Mouse (Mus musculus) erythroblast, adult 5-6 weeks (primary cell): ENCODE results near the gene Nfe2l1. TPM values are rescaled to one million over a fixed set of nuclear protein-coding genes. Genes with fewer than 3 reads are reported as not detected.

ENCODE experiments used
- ATAC-seq: replicated peaks from 2 replicates; pipeline ENCODE4 v1.8.0; 2016; ENCODE audit warnings: moderate number of reproducible peaks, mild to moderate bottlenecking, moderate TSS enrichment, inconsistent platforms; ENCODE audit not compliant: poor library complexity, low FRiP score, severe bottlenecking
- total RNA-seq, 2 experiments: library from RNA; stranded (forward) in 1 of 2; stranded (reverse) in 1 of 2; fragments of 150-400 nt in 1 of 2; fragments of 200-764, 138-1000 nt in 1 of 2; gene quantifications; 2 replicates each; pipeline versions ENCODE4 v1.2.3 to v1.2.4; 2015 to 2017; ENCODE audit warnings: low replicate concordance in 2 of 2

The Nfe2l1 gene
- total RNA-seq (2015; ENCODE audit: low replicate concordance) (27.0 and 27.1 TPM in 2 replicates), total RNA-seq (2017; ENCODE audit: low replicate concordance) (26.5 and 32.5 TPM in 2 replicates)

- peak; percentile 92 for ATAC-seq
Observed at GRCm38 (mm10) chr11:96829813-96830538, at the start of gene Nfe2l1. Gene Nfe2l1, minus strand, starts transcription at chr11:96829968.

GRCm38 (mm10) chr11:96879359-96879758, 49.6 kb upstream of the Nfe2l1 start:
- ATAC-seq = no peak

GRCm38 (mm10) chr11:96878715-96879114, 48.9 kb upstream of the Nfe2l1 start:
- no peak for ATAC-seq

GRCm38 (mm10) chr11:96877071-96877470, 47.3 kb upstream of the Nfe2l1 start:
- ATAC-seq = no peak

GRCm38 (mm10) chr11:96876300-96877040, 46.7 kb upstream of the Nfe2l1 start:
- ATAC-seq = no peak

- ATAC-seq = no peak
Observed at GRCm38 (mm10) chr11:96875745-96876144, 46.0 kb upstream of the Nfe2l1 start.

GRCm38 (mm10) chr11:96875270-96875669, 45.5 kb upstream of the Nfe2l1 start:
- ATAC-seq = no peak

- ATAC-seq = no peak
Observed at GRCm38 (mm10) chr11:96873601-96874140, 43.9 kb upstream of the Nfe2l1 start.

- ATAC-seq = no peak
Observed at GRCm38 (mm10) chr11:96872441-96873379, 42.9 kb upstream of the Nfe2l1 start.

- ATAC-seq = peak; percentile 72
Observed at GRCm38 (mm10) chr11:96867149-96867548, 37.4 kb upstream of the Nfe2l1 start.

GRCm38 (mm10) chr11:96863206-96863995, 33.6 kb upstream of the Nfe2l1 start:
- no peak for ATAC-seq

GRCm38 (mm10) chr11:96862534-96862933, 32.8 kb upstream of the Nfe2l1 start:
- ATAC-seq = no peak

- peak; percentile 89 for ATAC-seq
Observed at GRCm38 (mm10) chr11:96861878-96862289, 32.1 kb upstream of the Nfe2l1 start.

GRCm38 (mm10) chr11:96861446-96861845, 31.7 kb upstream of the Nfe2l1 start:
- peak; percentile 10; the same call in 1 of the 2 replicates for ATAC-seq

- peak; percentile 69 for ATAC-seq
Observed at GRCm38 (mm10) chr11:96860564-96860963, 30.8 kb upstream of the Nfe2l1 start.

- no peak for ATAC-seq
Observed at GRCm38 (mm10) chr11:96859635-96860034, 29.9 kb upstream of the Nfe2l1 start.

GRCm38 (mm10) chr11:96857446-96857845, 27.7 kb upstream of the Nfe2l1 start:
- no peak for ATAC-seq

- ATAC-seq = no peak
Observed at GRCm38 (mm10) chr11:96849681-96850467, 20.1 kb upstream of the Nfe2l1 start, which contains the start of gene Copz2. Gene Copz2, plus strand, starts transcription at chr11:96849870.
